Mouse (Mus musculus) forebrain, postnatal 0 days (tissue): ENCODE data around the gene Ap2m1. TPM values are rescaled to one million over a fixed set of nuclear protein-coding genes. Genes with fewer than 3 reads are reported as not detected.
"Not testable (repeated sequence)": the region's sequence is repeated elsewhere in the genome, so short reads cannot be mapped to it uniquely, and the experiment has no call there.

Experiments used
- ATAC-seq: fragments of 200-750 bp; cut with Nextera tagmentation; 2 replicates; pipeline ENCODE4 v1.8.0; 2017; ENCODE audit warnings: mild to moderate bottlenecking, moderate library complexity
- DNase-seq: peaks from one replicate; pipeline ENCODE4 v3.0.0-alpha.2; 2015
- H3K27ac ChIP-seq: fragments of 300-500 bp; sonication (generic); 2 replicates; pipeline ENCODE4 v1.5.1; 2014; ENCODE audit warnings: low read depth, mild to moderate bottlenecking, antibody characterized with exemption, low read length, moderate library complexity, mixed read lengths
- H3K27me3 ChIP-seq: fragments of 300-500 bp; sonication (generic); 2 replicates; pipeline ENCODE4 v1.6.1; 2014; ENCODE audit warnings: mild to moderate bottlenecking, low read length, mixed read lengths; ENCODE audit not compliant: insufficient read depth
- H3K36me3 ChIP-seq: fragments of 300-500 bp; sonication (generic); 2 replicates; pipeline ENCODE4 v1.6.1; 2014; ENCODE audit warnings: mild to moderate bottlenecking, moderate library complexity; ENCODE audit not compliant: insufficient read depth
- H3K4me1 ChIP-seq: fragments of 300-500 bp; sonication (generic); 2 replicates; pipeline ENCODE4 v1.6.1; 2014; ENCODE audit warnings: antibody characterized with exemption; ENCODE audit not compliant: insufficient read depth
- H3K4me2 ChIP-seq: fragments of 300-500 bp; sonication (generic); 2 replicates; pipeline ENCODE4 v1.6.1; 2014; ENCODE audit warnings: low read depth, mild to moderate bottlenecking, moderate library complexity
- H3K4me3 ChIP-seq: fragments of 300-500 bp; sonication (generic); 2 replicates; pipeline ENCODE4 v1.5.1; 2014; ENCODE audit warnings: low read depth, low read length, mixed read lengths
- H3K9ac ChIP-seq: fragments of 300-500 bp; sonication (generic); 2 replicates; pipeline ENCODE4 v1.6.1; 2014; ENCODE audit warnings: mild to moderate bottlenecking
- H3K9me3 ChIP-seq: fragments of 300-500 bp; sonication (generic); 2 replicates; pipeline ENCODE4 v1.6.1; 2016; ENCODE audit warnings: low read length
- CTCF ChIP-seq: sonication (generic); IDR thresholded peaks from 2 replicates; pipeline ENCODE4 v1.5.1; 2016; ENCODE audit warnings: antibody characterized with exemption, control low read depth, low read depth
- WGBS: fragments of 180-500 bp; shearing (Covaris S2); extraction: QIAGEN DNeasy Blood & Tissue Kit; methylation state at CpG from one replicate; pipeline ENCODE4 v1.1.7; 2014; 5-methylcytosine and 5-hydroxymethylcytosine counted together
- polyA plus RNA-seq: library from polyadenylated mRNA; unstranded; fragments of >200 nt; fragmentation: Nextera tagmentation; extraction: Ambion mirVana; gene quantifications from 2 replicates; pipeline ENCODE4 v1.2.1, GENCODE M21; 2015
- total RNA-seq: library from RNA; depleted of rRNA; stranded (reverse); fragments of >200 nt; gene quantifications from 2 replicates; pipeline ENCODE4 v1.2.3, GENCODE M21; 2014; rRNA removed

The Ap2m1 gene
- total RNA-seq (958 and 994 TPM in 2 replicates), polyA plus RNA-seq (1,434 and 1,486 TPM in 2 replicates)

- H3K27ac ChIP-seq, result peak within 1 kb of the TSS; percentile 85
- H3K4me1 ChIP-seq, result peaks cover 19% of the 10 kb centered on the region
- TF ChIP-seq CTCF, result no peak
- no peaks in the 10 kb centered on the region for H3K9me3 ChIP-seq
- peak within 1 kb of the TSS; percentile 78 for H3K4me3 ChIP-seq
- H3K9ac ChIP-seq, result peak within 1 kb of the TSS; percentile 98
- ATAC-seq, result peak; percentile 99
- peaks cover 58% of the 10 kb centered on the region for H3K36me3 ChIP-seq
- peak; percentile 98 for DNase-seq
- no peaks in the 10 kb centered on the region for H3K27me3 ChIP-seq
- WGBS, result 3% methylated on average over 52 of the region's 52 CpGs
- peak within 1 kb of the TSS; percentile 77 for H3K4me2 ChIP-seq
Observed at GRCm38 (mm10) chr16:20535296-20536080, at the start of gene Ap2m1. Gene Ap2m1, plus strand, starts transcription at chr16:20535478.

- WGBS, result 43% methylated on average over 3 of the region's 3 CpGs
- Histone ChIP-seq H3K27me3 (no peaks in the 10 kb centered on the region), H3K27ac (no peak overlapping the region), H3K36me3 (no peaks in the 10 kb centered on the region), H3K9ac (no peak overlapping the region), H3K4me3 (no peak overlapping the region), H3K4me1 (no peaks in the 10 kb centered on the region), H3K9me3 (no peaks in the 10 kb centered on the region), H3K4me2 (no peak overlapping the region)
- ATAC-seq (no peak), DNase-seq (no peak)
- no peak for TF ChIP-seq CTCF
Observed at GRCm38 (mm10) chr16:20486048-20486447, 49.2 kb upstream of the Ap2m1 start.

GRCm38 (mm10) chr16:20488151-20488550 lies 47.1 kb upstream of the Ap2m1 start:
- Histone ChIP-seq H3K9ac (no peak overlapping the region), H3K9me3 (no peaks in the 10 kb centered on the region), H3K27ac (no peak overlapping the region), H3K4me1 (no peaks in the 10 kb centered on the region), H3K27me3 (no peaks in the 10 kb centered on the region), H3K4me2 (no peak overlapping the region), H3K36me3 (no peaks in the 10 kb centered on the region), H3K4me3 (no peak overlapping the region)
- DNase-seq, result no peak
- no peak for TF ChIP-seq CTCF
- 70% methylated on average over 1 of the region's 1 CpGs for whole genome bisulfite sequencing
- ATAC-seq, result no peak

DNA sequence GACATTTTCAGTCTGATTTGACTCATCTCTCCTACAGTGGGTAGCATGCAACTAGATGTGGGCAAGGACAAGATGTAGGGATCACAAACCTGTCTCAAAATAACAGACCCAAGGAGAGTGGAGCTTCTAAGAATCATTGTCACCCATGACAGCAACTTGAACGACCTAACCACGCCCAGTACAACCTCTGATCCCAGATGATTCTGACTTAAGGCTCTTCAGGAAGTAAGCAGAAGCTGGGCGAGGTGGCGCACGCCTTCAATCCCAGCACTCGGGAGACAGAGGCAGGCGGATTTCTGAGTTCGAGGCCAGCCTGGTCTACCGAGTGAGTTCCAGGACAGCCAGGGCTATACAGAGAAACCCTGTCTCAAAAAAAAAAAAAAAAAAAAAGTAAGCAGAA lies 46.5 kb upstream of the Ap2m1 start:
- not testable (repeated sequence) for ATAC-seq, H3K9me3 ChIP-seq, H3K9ac ChIP-seq, H3K27ac ChIP-seq, H3K4me3 ChIP-seq, DNase-seq, H3K4me1 ChIP-seq, H3K27me3 ChIP-seq, H3K4me2 ChIP-seq, H3K36me3 ChIP-seq
- WGBS, result 88% methylated on average over 9 of the region's 9 CpGs

DNA sequence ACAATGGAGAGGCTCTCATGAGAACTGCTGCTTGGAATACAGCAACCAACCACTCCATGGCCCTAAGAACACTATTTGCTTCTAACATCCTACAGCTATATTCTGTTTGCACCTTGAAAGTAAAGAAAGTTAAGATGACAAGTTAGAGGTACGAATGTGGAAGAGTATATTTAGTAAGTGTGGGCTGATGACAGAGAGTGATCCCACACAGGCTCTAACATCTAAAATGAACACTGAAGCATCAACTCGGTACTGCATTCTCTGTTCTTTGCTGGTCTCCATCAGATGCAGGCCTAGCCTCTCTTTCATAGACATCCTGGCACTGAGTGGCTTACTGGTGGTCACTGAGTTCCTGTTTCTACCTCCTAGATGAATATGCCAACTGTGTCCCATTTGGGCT lies 46.0 kb upstream of the Ap2m1 start:
- TF ChIP-seq CTCF, result no peak
- Histone ChIP-seq H3K27me3 (no peaks in the 10 kb centered on the region), H3K9ac (no peak overlapping the region), H3K4me3 (no peak overlapping the region), H3K4me2 (no peak overlapping the region), H3K36me3 (no peaks in the 10 kb centered on the region), H3K9me3 (no peaks in the 10 kb centered on the region), H3K4me1 (no peaks in the 10 kb centered on the region), H3K27ac (no peak overlapping the region)
- 86% methylated on average over 2 of the region's 2 CpGs for WGBS
- DNase-seq, result no peak
- ATAC-seq, result no peak

- ATAC-seq, result no peak
- 0 out of 2 replicates have a peak, but pooled peaks have one; percentile 15 for TF ChIP-seq CTCF
- no peak for DNase-seq
- Histone ChIP-seq H3K9me3 (no peaks in the 10 kb centered on the region), H3K27me3 (no peaks in the 10 kb centered on the region), H3K9ac (no peak overlapping the region), H3K27ac (no peak overlapping the region), H3K4me3 (no peak overlapping the region), H3K4me2 (no peak overlapping the region), H3K36me3 (no peaks in the 10 kb centered on the region), H3K4me1 (no peaks in the 10 kb centered on the region)
- WGBS, result 56% methylated on average over 2 of the region's 2 CpGs
Observed at GRCm38 (mm10) chr16:20490581-20490980, 44.7 kb upstream of the Ap2m1 start.

GRCm38 (mm10) chr16:20491301-20491700 lies 44.0 kb upstream of the Ap2m1 start:
- no peak overlapping the region for H3K4me2 ChIP-seq
- no peaks in the 10 kb centered on the region for H3K9me3 ChIP-seq
- DNase-seq (no peak), ATAC-seq (no peak)
- 75% methylated on average over 2 of the region's 2 CpGs for WGBS
- H3K36me3 ChIP-seq, result no peaks in the 10 kb centered on the region
- no peak overlapping the region for H3K4me3 ChIP-seq
- no peaks in the 10 kb centered on the region for H3K4me1 ChIP-seq
- no peaks in the 10 kb centered on the region for H3K27me3 ChIP-seq
- H3K9ac ChIP-seq, result no peak overlapping the region
- no peak overlapping the region for H3K27ac ChIP-seq
- TF ChIP-seq CTCF, result no peak
